Mouse (Mus musculus) C2C12 (cell line): ENCODE results near the gene Ly6g5c.
"Not testable (repeated sequence)": the region's sequence is repeated elsewhere in the genome, so short reads cannot be mapped to it uniquely, and the experiment has no call there.

ENCODE experiments used
- CTCF ChIP-seq: IDR thresholded peaks from one replicate; pipeline ENCODE4 v1.5.1; 2011; ENCODE audit not compliant: control insufficient read depth, insufficient read depth, insufficient read length
- MYOG ChIP-seq: IDR thresholded peaks from one replicate; pipeline ENCODE4 v1.6.1; 2011; ENCODE audit not compliant: control insufficient read depth, insufficient read length; ENCODE audit errors: extremely low read depth

DNA sequence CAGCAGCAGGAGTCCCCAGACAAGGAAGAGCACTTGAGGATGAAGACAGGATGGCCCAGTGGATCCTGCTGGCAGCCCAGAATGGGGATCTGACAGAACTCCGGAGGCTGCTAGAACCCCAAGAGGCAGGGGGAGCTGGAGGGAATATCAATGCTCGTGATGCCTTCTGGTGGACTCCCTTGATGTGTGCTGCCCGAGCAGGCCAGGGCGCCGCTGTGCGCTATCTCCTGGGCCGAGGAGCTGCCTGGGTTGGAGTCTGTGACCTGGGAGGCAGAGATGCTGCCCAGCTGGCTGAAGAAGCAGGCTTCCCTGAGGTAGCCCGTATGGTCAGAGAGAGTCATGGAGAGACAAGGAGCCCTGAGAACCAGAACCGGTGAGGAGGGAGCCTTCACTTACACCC, 15.2 kb downstream of the Ly6g5c start:
- not testable (repeated sequence) for TF ChIP-seq MYOG, CTCF
